Mouse (Mus musculus) c-Kit-positive CD71-negative TER-119-negative erythroid progenitor cells, embryonic 14.5 days (primary cell): ENCODE measurements around the gene Ccnt2.

Experiments used
- DNase-seq: peaks from one replicate; pipeline ENCODE4 v3.0.0-alpha.2; 2013; ENCODE audit warnings: low read depth

The Ccnt2 gene

DNA sequence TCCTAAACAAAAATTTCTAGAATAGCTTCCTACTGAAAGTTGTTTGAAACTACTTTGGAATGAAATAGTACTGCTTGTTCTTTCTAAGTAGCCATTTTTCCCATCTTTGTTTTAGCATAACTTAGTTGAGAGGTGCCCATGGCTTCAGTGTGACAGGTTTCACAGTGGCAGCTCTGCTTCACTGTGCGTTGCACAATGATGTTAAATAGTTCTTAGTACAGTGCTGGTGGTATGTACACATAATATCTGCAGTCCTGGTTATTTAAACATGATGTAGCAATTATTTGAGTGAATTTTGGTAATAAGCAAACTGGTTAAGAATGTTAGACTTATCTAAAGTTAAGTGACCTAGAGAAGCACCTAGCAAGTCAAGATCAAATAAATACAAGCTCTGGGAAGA is 19.5 kb downstream of the Ccnt2 start:
- DNase-seq, result no peak

DNA sequence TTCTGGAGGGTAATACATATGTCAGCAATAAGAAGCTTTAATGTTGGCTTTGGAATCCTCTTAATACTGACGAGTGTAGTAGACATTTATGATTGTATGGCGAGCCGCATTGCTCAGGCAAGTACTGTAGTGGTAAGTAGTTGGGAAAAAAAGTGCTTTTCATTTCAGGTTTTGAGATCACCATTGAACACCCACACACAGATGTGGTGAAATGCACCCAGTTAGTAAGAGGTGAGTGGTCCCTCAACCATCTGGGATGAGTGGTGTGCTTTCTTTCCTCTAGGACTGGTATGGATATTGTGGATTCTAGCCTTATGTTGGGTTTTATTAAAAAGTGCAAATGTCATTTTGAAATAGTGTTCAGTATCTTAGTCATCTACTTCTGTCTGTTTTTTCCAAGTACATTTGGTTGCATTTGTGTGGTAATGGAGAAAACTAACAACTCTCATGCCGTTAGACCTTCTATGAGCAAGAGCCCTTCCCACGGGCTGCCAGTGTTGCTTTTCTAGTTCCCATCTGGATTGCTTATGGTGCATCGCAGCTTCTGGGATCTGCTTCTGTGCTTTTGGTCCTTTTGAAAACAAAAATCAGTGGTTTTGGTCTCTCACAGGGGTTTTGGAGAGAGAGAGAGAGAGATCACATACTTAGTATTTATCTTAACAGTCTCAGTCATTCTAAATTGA is 21.3 kb downstream of the Ccnt2 start:
- no peak for DNase-seq

DNA sequence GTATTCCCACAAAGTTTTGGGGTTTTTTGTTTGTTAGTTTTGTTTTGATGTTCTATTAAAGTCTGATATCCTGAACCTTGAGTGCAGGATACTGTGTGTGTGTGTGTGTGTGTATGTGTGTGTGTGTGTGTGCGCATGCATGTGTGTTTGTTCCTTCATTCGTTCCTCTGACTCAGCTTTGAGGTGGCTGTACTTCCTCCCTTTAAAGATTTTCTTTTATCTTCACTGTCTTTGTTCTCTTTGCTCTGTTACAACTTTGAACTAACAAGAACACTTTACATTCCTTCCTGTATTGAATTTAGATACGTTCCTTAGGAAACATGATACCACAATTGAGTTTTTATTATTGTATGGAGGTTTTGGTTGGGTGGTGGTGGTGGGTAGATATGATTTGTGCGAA is 22.4 kb downstream of the Ccnt2 start:
- no peak for DNase-seq

DNA sequence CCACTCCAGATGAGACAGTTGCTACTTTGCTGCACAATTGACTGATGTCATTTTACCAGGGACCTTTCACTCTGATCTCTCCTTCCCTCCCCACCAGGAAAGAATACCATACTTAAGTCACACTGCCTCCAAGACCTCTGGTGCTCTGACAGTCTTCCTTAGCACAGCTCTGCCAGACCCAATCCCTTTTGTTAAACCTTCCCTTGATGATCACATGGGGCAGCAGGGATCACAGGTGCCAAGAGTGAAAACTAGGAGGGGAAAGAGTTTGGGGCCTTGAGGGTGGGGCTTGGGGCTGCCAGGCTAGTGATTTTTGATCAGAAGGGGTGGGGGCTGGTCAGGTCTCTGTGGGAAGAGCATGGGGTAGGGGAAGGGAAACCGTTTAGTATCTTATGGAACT is 22.8 kb downstream of the Ccnt2 start:
- DNase-seq, result no peak

DNA sequence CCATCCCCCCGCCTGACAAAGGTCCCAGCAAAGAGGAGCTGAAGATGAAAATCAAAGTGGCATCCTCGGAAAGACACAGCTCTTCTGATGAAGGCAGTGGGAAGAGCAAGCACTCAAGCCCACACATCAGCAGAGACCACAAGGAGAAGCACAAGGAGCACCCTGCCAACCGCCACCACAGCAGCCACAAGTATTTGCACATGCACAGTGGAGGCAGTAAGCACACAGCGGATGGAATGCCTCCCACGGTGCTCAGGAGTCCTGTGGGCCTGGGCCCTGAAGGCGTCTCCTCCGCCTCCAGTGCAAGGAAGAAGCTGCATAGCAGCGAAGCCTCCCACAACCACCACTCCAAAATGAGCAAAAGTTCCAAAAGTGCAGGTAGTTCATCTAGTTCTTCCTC is 29.0 kb downstream of the Ccnt2 start:
- DNase-seq, result no peak

DNA sequence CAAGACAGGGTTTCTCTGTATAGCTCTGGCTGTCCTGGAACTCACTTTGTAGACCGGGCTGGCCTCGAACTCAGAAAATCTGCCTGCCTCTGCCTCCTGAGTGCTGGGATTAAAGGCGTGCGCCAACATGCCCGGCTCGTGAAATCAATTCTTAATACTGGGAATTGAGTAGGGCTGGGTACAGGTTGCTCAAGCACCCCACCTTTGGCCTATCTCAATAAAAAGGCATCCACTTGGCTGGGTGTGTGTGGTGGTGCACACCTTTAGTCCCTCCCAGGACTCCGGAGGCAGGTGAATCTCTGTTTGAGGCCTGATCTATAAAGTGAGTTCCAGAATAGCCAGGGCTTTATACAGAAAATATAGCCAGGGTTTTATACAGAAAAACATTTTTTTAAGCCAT is 34.7 kb downstream of the Ccnt2 start:
- DNase-seq, result no peak

DNA sequence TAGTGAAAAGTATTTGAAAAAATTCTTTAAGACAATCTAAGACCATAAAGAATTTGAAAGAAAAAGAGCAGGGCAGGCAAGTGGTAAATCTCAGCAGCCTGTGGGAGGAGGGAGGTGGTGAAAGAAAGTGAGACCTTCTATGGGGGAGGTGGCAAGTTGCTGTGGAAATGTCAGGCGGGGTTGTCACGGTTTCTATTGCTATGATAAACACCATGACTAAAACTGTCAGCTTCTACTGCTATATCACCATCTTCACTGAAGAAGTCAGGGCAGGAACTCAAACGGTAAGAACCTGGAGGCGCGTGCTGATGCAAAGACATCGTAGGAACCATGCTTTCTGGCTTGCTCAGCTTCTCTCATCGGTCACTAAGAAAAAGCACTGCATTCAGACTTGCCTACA is 39.0 kb downstream of the Ccnt2 start:
- DNase-seq, result no peak

DNA sequence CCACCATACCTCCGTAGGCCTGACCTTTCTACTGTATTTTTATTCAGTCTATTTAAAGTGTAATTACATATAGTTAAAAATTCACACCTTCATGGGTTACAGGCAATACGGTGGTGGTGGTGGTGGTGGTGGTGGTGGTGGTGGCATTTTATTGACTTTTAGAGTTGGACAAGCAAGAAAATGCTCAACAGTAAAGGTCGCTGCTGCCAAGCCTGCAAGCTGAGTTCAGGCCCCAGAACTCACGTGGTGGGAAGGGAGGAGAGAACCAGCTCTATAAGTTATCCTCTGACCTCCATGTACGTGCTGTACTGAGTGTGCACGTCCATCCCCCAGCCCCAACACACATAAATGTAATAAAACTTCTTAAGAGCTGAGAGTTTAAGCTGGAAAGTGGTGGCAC is 42.4 kb downstream of the Ccnt2 start:
- no peak for DNase-seq

DNA sequence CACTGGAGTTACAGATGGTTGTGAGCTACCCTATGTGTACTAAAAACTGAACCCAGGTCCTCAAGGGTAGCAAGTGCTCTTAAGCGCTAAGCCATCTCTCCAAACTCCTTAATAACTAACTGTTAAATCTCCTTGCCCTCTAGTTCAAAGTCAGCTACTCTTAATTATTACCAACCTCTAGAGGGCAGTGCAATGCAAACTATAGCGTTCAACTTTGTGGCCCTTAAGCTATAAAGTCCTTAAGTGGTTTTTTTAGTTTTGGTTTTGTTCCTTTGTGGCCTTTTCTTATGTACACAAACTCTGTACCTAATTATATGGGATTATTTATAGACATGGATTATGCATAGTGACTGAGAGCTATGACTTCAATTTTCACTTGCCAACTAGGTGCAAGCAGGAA is 53.4 kb downstream of the Ccnt2 start:
- peak; percentile 67 for DNase-seq

DNA sequence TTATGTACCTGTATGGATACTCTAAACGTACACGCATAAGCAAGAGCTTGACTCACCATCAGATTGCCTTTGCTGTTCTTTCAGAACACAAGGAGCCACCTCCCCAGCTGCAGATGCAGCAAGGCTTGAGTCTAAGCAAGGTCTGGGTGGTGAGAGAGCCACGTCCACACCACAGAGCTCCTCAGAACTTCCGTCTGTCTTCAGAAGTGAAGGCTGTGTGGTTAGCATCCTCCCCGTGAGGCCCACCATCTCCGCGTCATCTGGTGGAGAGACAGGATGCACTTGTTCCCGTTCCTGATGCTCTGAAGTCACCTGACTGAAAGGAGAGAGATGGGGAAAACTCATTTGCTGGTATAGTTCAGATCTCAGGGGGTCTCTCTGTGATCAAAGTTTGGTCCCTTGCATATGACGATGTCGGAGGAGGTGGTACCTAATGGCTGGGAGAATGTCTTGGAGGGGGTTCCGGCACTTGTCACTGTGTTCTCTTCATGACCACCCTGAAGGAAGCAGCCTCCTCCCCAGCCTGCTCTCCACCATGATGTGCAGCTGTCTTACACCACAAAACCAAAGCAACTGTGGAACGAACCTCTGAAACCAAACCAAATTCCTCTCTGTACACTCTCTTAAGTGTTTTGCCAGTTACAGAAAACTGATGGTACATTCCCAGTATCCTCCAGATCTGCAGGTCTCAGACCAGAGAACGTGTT is 56.4 kb downstream of the Ccnt2 start:
- DNase-seq, result peak; percentile 40

DNA sequence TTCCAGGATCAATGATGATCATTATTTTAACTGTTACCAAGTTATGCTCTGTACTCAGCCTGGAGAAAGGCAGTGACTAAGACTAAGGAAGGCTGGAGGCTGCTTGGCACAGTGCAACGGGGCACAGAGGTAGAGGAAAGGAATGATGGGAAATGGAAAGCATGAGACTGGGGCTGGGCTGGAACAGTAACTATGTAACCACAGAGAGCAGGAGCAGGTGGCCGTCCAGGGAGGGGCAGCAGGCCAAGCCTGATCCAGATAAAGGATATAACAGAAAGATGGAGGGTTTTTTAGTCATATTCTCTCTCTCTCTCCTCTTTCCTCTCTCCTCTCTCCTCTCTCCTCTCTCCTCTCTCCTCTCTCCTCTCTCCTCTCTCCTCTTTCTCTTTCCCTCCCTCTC is 59.8 kb downstream of the Ccnt2 start:
- DNase-seq, result no peak

DNA sequence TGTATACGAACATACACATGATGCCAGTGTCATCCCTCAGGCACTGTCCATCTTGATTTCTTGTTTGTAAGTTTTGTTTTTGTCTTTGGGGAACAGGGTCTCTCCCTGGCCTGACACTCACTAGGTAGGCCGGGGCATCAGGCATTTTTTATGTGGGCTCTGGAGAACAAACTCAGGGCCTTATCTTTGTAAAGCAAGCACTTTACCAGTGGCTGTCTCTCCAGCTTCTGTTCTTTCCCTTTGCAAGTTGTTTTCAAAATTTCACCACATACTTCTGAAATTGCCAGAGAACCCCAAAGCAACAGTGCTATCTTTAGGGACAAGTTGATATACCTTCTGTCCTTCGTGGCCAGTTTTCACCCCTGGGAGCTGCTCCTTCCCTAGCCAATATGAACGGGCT is 60.2 kb downstream of the Ccnt2 start:
- DNase-seq, result no peak

DNA sequence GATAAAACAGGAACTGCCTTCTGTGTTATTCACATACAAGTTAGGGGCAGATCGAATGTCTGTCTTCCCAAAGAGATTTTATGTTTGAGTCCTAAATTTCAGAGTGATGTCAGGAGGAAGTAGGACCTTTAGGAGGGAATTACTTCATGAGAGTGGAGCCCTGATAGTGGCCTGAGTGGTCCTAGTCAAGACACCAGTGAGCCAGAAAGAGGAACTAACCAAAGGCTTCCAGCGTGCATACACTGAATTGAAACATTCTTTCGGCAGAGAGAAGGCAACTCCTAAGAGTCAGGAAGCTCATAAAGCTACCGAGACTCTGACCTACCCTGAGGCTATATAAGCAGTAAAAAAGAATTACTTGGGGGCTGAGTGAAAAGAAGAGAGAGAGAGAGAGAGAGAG is 62.7 kb downstream of the Ccnt2 start:
- DNase-seq, result no peak

DNA sequence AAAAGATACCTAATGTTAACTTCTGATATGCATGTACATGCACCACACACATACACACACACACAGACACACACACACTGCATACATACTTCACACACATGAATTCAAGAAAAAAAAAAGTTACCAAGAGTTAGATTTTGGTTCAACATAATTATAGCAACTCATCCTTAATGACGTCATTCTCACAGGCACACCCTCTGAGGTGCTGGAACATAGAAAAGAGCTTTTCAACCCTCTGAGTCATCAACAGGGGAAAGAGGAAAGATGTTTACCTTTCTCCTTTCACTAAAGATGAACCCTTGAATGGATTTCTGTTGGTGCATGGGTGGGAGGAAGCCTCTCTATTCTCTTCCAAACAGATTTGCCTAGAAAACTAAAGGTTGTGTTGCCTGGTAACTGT is 64.6 kb downstream of the Ccnt2 start:
- no peak for DNase-seq

DNA sequence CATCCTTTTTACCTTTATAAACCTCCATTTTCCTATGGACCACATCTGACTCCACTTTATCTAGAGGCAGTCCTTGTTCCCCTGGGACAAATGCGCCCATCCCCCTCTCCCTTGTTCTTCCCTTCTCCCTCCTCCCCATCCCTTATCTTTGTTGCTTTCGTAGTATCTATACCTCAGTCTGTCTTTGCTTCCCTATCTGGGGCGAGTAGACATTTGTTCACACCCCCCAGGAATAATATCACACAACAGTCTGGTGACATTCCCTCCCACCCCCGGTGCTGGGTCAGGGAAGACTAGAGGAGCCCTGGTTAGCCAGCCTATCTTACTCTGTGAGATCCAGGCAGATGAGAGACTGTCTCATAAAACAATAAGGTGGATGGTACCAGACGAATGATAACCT is 71.5 kb downstream of the Ccnt2 start:
- no peak for DNase-seq

DNA sequence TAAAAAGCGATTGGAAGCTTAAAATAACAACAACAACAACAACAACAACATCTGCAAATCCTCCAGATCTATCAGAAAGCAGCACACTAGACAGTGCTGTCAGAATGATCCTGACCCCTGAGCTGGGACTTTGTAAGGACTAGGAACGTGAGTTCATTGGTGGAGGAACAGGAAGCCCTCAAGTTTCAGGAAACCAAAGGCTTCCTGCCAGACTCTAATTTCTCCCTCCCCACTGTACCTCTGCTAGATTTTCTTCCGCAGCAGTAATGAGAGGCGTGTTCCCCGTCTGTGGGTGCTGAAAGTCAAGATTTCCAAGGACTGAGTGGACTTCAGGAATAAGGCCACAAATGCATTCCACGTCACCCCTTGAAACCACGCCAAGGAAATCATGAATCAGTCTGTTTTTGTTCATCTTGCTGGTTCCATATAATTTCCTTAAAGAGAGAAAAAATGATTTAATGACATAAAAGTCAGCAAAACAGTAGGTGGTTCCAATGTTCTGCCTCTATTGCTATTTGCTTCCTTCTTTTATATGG is 76.2 kb downstream of the Ccnt2 start:
- DNase-seq, result no peak

DNA sequence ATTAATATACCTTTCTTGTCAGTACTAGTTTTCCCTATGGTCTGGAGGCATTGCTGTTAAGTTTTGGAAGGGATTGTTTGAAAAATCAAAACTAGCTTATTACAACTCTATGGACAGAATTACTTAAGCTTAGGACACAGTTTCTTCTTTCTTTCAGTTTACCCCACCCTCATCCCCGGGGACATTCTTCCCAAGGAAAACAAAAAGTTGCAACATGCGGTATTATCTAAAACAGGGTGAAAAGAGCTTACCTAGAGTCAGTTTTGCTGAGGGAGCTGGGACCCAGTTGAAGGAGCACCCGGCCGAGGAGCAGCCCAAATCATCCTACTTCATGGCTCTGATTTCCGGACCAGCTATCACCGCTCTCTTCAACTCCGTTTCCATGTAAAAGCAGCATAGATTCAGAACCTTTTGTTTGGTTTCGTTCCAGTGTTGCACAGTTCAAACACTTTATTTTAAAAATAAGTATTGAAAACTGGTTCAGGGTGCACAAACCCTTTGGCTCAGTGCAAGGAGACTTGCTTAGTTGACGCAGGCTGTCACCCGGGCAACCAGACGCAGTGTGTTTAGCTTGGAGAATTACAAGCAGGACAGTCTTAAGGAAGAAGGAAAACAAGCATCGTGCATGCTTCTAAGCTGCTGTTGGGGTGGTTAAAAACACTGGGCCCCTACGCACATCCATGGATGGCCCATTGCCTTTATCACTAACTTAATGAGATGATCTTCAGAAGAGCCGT is 80.7 kb downstream of the Ccnt2 start, which contains the start of gene Map3k19:
Map3k19 (minus strand) TSS at position 546 of the 737 bp plus-strand sequence.
- DNase-seq, result no peak
